Mouse (Mus musculus): ENCODE results near the gene Esyt2. TPM values are rescaled to one million over a fixed set of nuclear protein-coding genes. Genes with fewer than 3 reads are reported as not detected.
A peak's percentile ranks its signal among the peaks of the same experiment; 100 is the strongest.

The Esyt2 gene
- polyA plus RNA-seq, 1 experiment = 13.0 TPM

- H3K4me1 ChIP-seq (ENCODE audit: control insufficient read depth, insufficient read depth, low read length) = no peaks in the 10 kb centered on the region
- TF ChIP-seq POLR2A (IDR thresholded peaks at IDR 0.05; ENCODE audit: borderline replicate concordance, control insufficient read depth, low read depth, low read length) = no peak
- TF ChIP-seq CTCF (IDR thresholded peaks at IDR 0.05; ENCODE audit: control insufficient read depth, insufficient read depth, low read length) = no peak
Observed at GRCm38 (mm10) chr12:116281427-116282281, 658 bp downstream of the Esyt2 start.

DNA sequence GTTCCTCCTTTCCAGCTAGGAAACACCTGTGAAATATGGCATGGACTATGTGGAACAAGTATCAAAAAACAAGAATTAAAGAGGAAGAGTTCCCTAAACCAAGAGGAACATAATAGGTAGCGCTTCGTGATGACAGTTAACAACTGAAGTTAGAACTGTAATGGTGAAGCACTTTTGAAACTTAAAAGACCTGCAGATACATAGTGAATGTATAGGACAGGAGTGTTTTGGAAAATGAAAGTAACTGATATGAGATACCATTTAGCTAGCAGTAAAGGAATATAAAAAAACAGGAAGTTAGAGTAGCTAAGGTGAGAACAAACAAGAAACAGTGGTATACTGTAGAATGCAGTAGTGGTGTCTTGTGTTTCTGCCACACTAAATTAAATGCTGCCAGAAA, 1.9 kb downstream of the Esyt2 start:
- WGBS = 13% methylated on average over 2 of the region's 2 CpGs
- TF ChIP-seq CTCF (IDR thresholded peaks at IDR 0.05; ENCODE audit: control insufficient read depth, insufficient read depth, low read length) (no peak), POLR2A (IDR thresholded peaks at IDR 0.05; ENCODE audit: borderline replicate concordance, control insufficient read depth, low read depth, low read length) (no peak)
- Histone ChIP-seq H3K27ac (ENCODE audit: control insufficient read depth, insufficient read depth, low read depth, low read length, poor library complexity) (no peak overlapping the region), H3K4me3 (replicated peaks; ENCODE audit: control insufficient read depth, low read depth, low read length) (no peak overlapping the region), H3K4me1 (ENCODE audit: control insufficient read depth, insufficient read depth, low read length) (no peaks in the 10 kb centered on the region)

More at GRCm38 (mm10) chr12:116281427-116282281, 658 bp downstream of the Esyt2 start:
- peak overlapping the region; percentile 99 for H3K27ac ChIP-seq (ENCODE audit: control insufficient read depth, insufficient read depth, low read depth, low read length, poor library complexity)
- WGBS = under 1% methylated on average over 55 of the region's 55 CpGs
- H3K4me3 ChIP-seq (replicated peaks; ENCODE audit: control insufficient read depth, low read depth, low read length) = peak overlapping the region; percentile 90

- WGBS = 52% methylated on average over 2 of the region's 2 CpGs
- no peak overlapping the region for H3K27ac ChIP-seq (ENCODE audit: control insufficient read depth, insufficient read depth, low read depth, low read length, poor library complexity)
- H3K4me3 ChIP-seq (replicated peaks; ENCODE audit: control insufficient read depth, low read depth, low read length) = no peak overlapping the region
- H3K4me1 ChIP-seq (ENCODE audit: control insufficient read depth, insufficient read depth, low read length) = no peaks in the 10 kb centered on the region
- no peak for TF ChIP-seq CTCF (IDR thresholded peaks at IDR 0.05; ENCODE audit: control insufficient read depth, insufficient read depth, low read length)
- TF ChIP-seq POLR2A (IDR thresholded peaks at IDR 0.05; ENCODE audit: borderline replicate concordance, control insufficient read depth, low read depth, low read length) = no peak
Observed at GRCm38 (mm10) chr12:116283511-116283910, 2.5 kb downstream of the Esyt2 start.

DNA sequence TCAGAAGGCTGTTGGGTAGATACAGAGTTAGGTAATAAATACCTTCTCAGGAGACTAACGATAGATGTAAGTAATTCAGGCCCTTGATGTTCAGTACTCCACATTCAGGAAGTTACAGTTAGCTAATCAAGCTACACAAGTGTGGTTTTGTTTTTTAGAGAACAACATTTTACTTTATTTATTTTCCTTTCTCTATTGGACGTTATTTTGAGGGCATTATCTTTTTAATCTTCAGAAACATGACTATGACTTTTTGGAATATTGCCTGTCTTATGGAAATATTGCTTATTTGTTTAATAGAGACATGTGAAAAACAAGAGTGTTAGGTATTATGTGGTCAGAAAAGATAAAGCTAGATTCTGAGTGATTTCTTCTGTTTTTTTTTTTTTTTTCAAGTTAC, 12.2 kb downstream of the Esyt2 start:
- 2% methylated on average over 2 of the region's 2 CpGs for WGBS
- Histone ChIP-seq H3K4me3 (replicated peaks; ENCODE audit: control insufficient read depth, low read depth, low read length) (no peak overlapping the region), H3K27ac (ENCODE audit: control insufficient read depth, insufficient read depth, low read depth, low read length, poor library complexity) (no peak overlapping the region), H3K4me1 (ENCODE audit: control insufficient read depth, insufficient read depth, low read length) (no peaks in the 10 kb centered on the region)
- TF ChIP-seq CTCF (IDR thresholded peaks at IDR 0.05; ENCODE audit: control insufficient read depth, insufficient read depth, low read length) (no peak), POLR2A (IDR thresholded peaks at IDR 0.05; ENCODE audit: borderline replicate concordance, control insufficient read depth, low read depth, low read length) (no peak)

GRCm38 (mm10) chr12:116293599-116294292, 12.8 kb downstream of the Esyt2 start:
- H3K4me1 ChIP-seq (ENCODE audit: control insufficient read depth, insufficient read depth, low read length) = no peaks in the 10 kb centered on the region
- 53% methylated on average over 4 of the region's 4 CpGs for WGBS
- TF ChIP-seq POLR2A (IDR thresholded peaks at IDR 0.05; ENCODE audit: borderline replicate concordance, control insufficient read depth, low read depth, low read length) (no peak), CTCF (IDR thresholded peaks at IDR 0.05; ENCODE audit: control insufficient read depth, insufficient read depth, low read length) (no peak)
- no peak overlapping the region for H3K4me3 ChIP-seq (replicated peaks; ENCODE audit: control insufficient read depth, low read depth, low read length)
- no peak overlapping the region for H3K27ac ChIP-seq (ENCODE audit: control insufficient read depth, insufficient read depth, low read depth, low read length, poor library complexity)

DNA sequence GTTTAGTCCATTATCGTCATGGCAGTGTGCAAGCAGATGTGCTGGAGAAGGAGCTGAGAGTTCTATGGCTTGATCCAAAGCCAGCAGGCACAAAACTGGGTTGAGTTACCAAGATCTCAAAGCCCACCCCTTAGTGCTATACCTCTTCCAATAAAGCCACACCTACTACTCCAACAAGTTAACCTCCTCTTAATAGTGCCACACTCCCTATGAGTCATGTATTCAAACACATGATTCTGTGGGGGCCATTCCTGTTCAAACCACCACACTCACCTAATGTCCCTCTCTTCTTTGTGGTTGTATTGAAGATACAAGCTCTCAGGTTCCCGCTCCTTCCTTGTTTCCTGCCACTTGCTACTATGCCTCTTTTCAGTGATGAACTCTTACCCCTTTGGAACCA, 18.9 kb downstream of the Esyt2 start:
- no peak for TF ChIP-seq POLR2A (IDR thresholded peaks at IDR 0.05; ENCODE audit: borderline replicate concordance, control insufficient read depth, low read depth, low read length)
- no peak for TF ChIP-seq CTCF (IDR thresholded peaks at IDR 0.05; ENCODE audit: control insufficient read depth, insufficient read depth, low read length)
- WGBS = 97% methylated on average over 2 of the region's 2 CpGs
- no peaks in the 10 kb centered on the region for H3K4me1 ChIP-seq (ENCODE audit: control insufficient read depth, insufficient read depth, low read length)
- no peak overlapping the region for H3K4me3 ChIP-seq (replicated peaks; ENCODE audit: control insufficient read depth, low read depth, low read length)
- H3K27ac ChIP-seq (ENCODE audit: control insufficient read depth, insufficient read depth, low read depth, low read length, poor library complexity) = no peak overlapping the region

DNA sequence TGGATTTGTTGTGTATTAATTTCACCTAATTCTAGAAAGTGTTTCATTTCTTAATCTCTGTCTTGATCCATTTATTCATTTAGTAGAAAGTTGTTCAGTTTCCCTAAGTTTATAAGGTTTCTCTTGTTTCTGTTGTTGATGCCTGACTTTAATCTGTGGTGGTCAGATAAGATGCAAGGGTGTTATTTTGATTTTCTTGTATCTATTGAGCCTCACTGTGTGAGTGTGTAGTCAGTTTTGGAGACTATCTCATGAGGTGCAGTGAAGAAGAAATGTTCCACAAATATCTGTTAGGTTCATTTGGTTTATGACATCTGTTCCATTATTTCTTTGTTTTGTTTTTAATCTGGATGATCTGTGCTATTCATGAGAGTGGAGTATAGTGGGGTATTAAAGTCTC, 21.2 kb downstream of the Esyt2 start:
- TF ChIP-seq CTCF (IDR thresholded peaks at IDR 0.05; ENCODE audit: control insufficient read depth, insufficient read depth, low read length) (no peak), POLR2A (IDR thresholded peaks at IDR 0.05; ENCODE audit: borderline replicate concordance, control insufficient read depth, low read depth, low read length) (no peak)
- Histone ChIP-seq H3K27ac (ENCODE audit: control insufficient read depth, insufficient read depth, low read depth, low read length, poor library complexity) (no peak overlapping the region), H3K4me3 (replicated peaks; ENCODE audit: control insufficient read depth, low read depth, low read length) (no peak overlapping the region), H3K4me1 (ENCODE audit: control insufficient read depth, insufficient read depth, low read length) (no peaks in the 10 kb centered on the region)

GRCm38 (mm10) chr12:116306042-116306441, 25.0 kb downstream of the Esyt2 start:
- WGBS = 81% methylated on average over 1 of the region's 1 CpGs
- H3K27ac ChIP-seq (ENCODE audit: control insufficient read depth, insufficient read depth, low read depth, low read length, poor library complexity) = no peak overlapping the region
- TF ChIP-seq POLR2A (IDR thresholded peaks at IDR 0.05; ENCODE audit: borderline replicate concordance, control insufficient read depth, low read depth, low read length) (no peak), CTCF (IDR thresholded peaks at IDR 0.05; ENCODE audit: control insufficient read depth, insufficient read depth, low read length) (no peak)
- no peaks in the 10 kb centered on the region; the same call in 1 of the 2 replicates for H3K4me1 ChIP-seq (ENCODE audit: control insufficient read depth, insufficient read depth, low read length)
- no peak overlapping the region for H3K4me3 ChIP-seq (replicated peaks; ENCODE audit: control insufficient read depth, low read depth, low read length)

All from bone marrow, adult 2 months (tissue).